Mouse (Mus musculus): ENCODE results near the gene Gm10024. TPM values are rescaled to one million over a fixed set of nuclear protein-coding genes. Genes with fewer than 3 reads are reported as not detected.
"Not testable (repeated sequence)": the region's sequence is repeated elsewhere in the genome, so short reads cannot be mapped to it uniquely, and the experiment has no call there.

The Gm10024 gene
- total RNA-seq, 2 experiments from 2014 or later = not detected

GRCm38 (mm10) chr10:77728280-77728679 is 17.0 kb downstream of the Gm10024 start:
- peak in 1 of 2 experiments; percentile 20 for DNase-seq (ENCODE audit: extremely low spot score in 1 of 2, low spot score in 1 of 2)

- no peak for DNase-seq (ENCODE audit: extremely low spot score in 1 of 2, low spot score in 1 of 2)
Observed at GRCm38 (mm10) chr10:77729241-77729640, 18.0 kb downstream of the Gm10024 start.

GRCm38 (mm10) chr10:77735928-77736327 is 24.7 kb downstream of the Gm10024 start:
- DNase-seq (ENCODE audit: extremely low spot score in 1 of 2, low spot score in 1 of 2) = no peak

GRCm38 (mm10) chr10:77738929-77739328 is 27.7 kb downstream of the Gm10024 start:
- DNase-seq (ENCODE audit: extremely low spot score in 1 of 2, low spot score in 1 of 2) = no peak

- peak in 1 of 2 experiments; percentile 8 for DNase-seq (ENCODE audit: extremely low spot score in 1 of 2, low spot score in 1 of 2)
Observed at GRCm38 (mm10) chr10:77741924-77742688, 30.8 kb downstream of the Gm10024 start, which contains the start of gene Gm18596. Gene Gm18596 (minus strand): TSS chr10:77742638.

- DNase-seq (ENCODE audit: extremely low spot score in 1 of 2, low spot score in 1 of 2) = not testable (repeated sequence)
Observed at GRCm38 (mm10) chr10:77750686-77751085, 39.4 kb downstream of the Gm10024 start.

GRCm38 (mm10) chr10:77751254-77751653 is 40.0 kb downstream of the Gm10024 start, which contains the start of gene Gm9736:
Gene Gm9736 (minus strand): TSS chr10:77751354.
- DNase-seq (ENCODE audit: extremely low spot score in 1 of 2, low spot score in 1 of 2) = not testable (repeated sequence)

GRCm38 (mm10) chr10:77752312-77752711 is 41.1 kb downstream of the Gm10024 start:
- DNase-seq (ENCODE audit: extremely low spot score in 1 of 2, low spot score in 1 of 2) = not testable (repeated sequence)

- DNase-seq (ENCODE audit: extremely low spot score in 1 of 2, low spot score in 1 of 2) = no peak
Observed at GRCm38 (mm10) chr10:77753448-77753847, 42.2 kb downstream of the Gm10024 start.

GRCm38 (mm10) chr10:77759582-77759981 is 48.3 kb downstream of the Gm10024 start, which contains the start of gene Gm3233:
Gene Gm3233 (minus strand): TSS chr10:77759682.
- DNase-seq (ENCODE audit: extremely low spot score in 1 of 2, low spot score in 1 of 2) = not testable (repeated sequence)

Other genes starting within 250 kb of the Gm10024 start
- 10 to 100 TPM; 32.8 to 33.1 TPM for gene Fam207a, start 195.7 kb upstream of the Gm10024 start, total RNA-seq (2021)
- 1 to 10 TPM; 3.4 to 4.1 TPM for gene Itgb2, start 181.2 kb upstream of the Gm10024 start, total RNA-seq (2021)
- 10 to 100 TPM; 68.2 to 69.4 TPM for gene Pttg1ip, start 129.7 kb upstream of the Gm10024 start, total RNA-seq (2021)
- gene Sumo3, start 105.4 kb upstream of the Gm10024 start, total RNA-seq (2021) = 100 to 1,000 TPM; 116 to 128 TPM
- 10 to 100 TPM; 29.0 to 29.8 TPM for gene Gm49325, start 105.3 kb upstream of the Gm10024 start, total RNA-seq (2021)
- 10 to 100 TPM; 69.8 to 88.4 TPM for gene Ube2g2, start 89.2 kb upstream of the Gm10024 start, total RNA-seq (2021)
- not detected for gene Tspear, start 24.9 kb upstream of the Gm10024 start, total RNA-seq (2021)
- not detected for gene Gm19402, start 20.7 kb upstream of the Gm10024 start, total RNA-seq (2021)
- gene Gm9508, start 14.2 kb upstream of the Gm10024 start, total RNA-seq (2021) = not detected
- not detected for gene Gm10272, start 4.8 kb upstream of the Gm10024 start, total RNA-seq (2021)
- gene Gm10142, start 4.3 kb downstream of the Gm10024 start, total RNA-seq (2021) = not detected
- not detected for gene Krtap12-1, start 9.1 kb downstream of the Gm10024 start, total RNA-seq (2021)
- not detected for gene Gm10100, start 15.0 kb downstream of the Gm10024 start, total RNA-seq (2021)
- not detected for gene Gm18596, start 31.2 kb downstream of the Gm10024 start, total RNA-seq (2021)
- not detected for gene Gm9736, start 39.9 kb downstream of the Gm10024 start, total RNA-seq (2021)
- gene Gm3233, start 48.2 kb downstream of the Gm10024 start, total RNA-seq (2021) = not detected
- not detected for gene Gm3238, start 59.9 kb downstream of the Gm10024 start, total RNA-seq (2021)
- gene Gm7138, start 65.5 kb downstream of the Gm10024 start, total RNA-seq (2021) = not detected
- not detected for gene Gm3250, start 71.1 kb downstream of the Gm10024 start, total RNA-seq (2021)
- not detected for gene Gm7137, start 76.7 kb downstream of the Gm10024 start, total RNA-seq (2021)
- gene Gm9639, start 83.6 kb downstream of the Gm10024 start, total RNA-seq (2021) = not detected
- not detected for gene Gm19668, start 87.7 kb downstream of the Gm10024 start, total RNA-seq (2021)
- gene Gm9507, start 100.4 kb downstream of the Gm10024 start, total RNA-seq (2021) = not detected
- not detected for gene Gm2696, start 103.2 kb downstream of the Gm10024 start, total RNA-seq (2021)
- gene Krtap10-4, start 115.6 kb downstream of the Gm10024 start, total RNA-seq (2021) = not detected
- not detected for gene Krtap10-10, start 124.5 kb downstream of the Gm10024 start, total RNA-seq (2021)
- gene Gm36176, start 135.3 kb downstream of the Gm10024 start, total RNA-seq (2021) = not detected
- not detected for gene Gm10318, start 141.4 kb downstream of the Gm10024 start, total RNA-seq (2021)
- not detected for gene Gm3285, start 150.5 kb downstream of the Gm10024 start, total RNA-seq (2021)
- 1 to 10 TPM; 5.0 to 5.2 TPM for gene Lrrc3, start 191.1 kb downstream of the Gm10024 start, total RNA-seq (2021)

Measured in layer of hippocampus, postnatal 25 days (tissue).